Mouse (Mus musculus) frontal cortex, postnatal 36 days (tissue): ENCODE measurements around the gene Ldha.
A peak's percentile ranks its signal among the peaks of the same experiment; 100 is the strongest.

Source experiments
- DNase-seq, 2 experiments: peaks; one replicate each; pipeline ENCODE4 v3.0.0; 2022; ENCODE audit warnings: low spot score in 2 of 2

The Ldha gene

GRCm38 (mm10) chr7:46838104-46838671 lies 3.1 kb upstream of the Ldha start:
- peak; percentile 28 to 49 for DNase-seq

DNA sequence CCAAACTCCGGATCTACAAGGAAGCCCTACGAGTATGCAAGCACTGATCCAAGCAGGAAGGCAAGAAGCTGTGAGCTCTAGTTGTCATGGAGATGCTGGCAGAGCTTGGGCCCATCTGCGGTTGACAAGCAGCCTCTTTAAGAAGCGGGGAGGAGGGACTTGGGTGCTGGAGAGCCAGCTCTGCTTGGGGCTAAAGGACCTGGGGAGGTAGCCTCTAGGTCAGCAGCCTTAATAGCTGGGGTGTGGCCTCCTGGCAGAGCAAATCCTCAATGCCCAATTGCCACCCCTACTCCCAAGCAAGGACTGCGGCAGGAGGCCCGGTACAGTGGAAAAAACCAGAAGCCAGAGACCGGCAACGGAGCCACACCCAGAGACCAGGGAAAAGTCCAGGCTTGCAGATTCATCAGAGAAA lies 2.4 kb upstream of the Ldha start:
- peak; percentile 74 to 91 for DNase-seq

- DNase-seq, result no peak
Observed at GRCm38 (mm10) chr7:46839446-46839845, 1.8 kb upstream of the Ldha start.

DNA sequence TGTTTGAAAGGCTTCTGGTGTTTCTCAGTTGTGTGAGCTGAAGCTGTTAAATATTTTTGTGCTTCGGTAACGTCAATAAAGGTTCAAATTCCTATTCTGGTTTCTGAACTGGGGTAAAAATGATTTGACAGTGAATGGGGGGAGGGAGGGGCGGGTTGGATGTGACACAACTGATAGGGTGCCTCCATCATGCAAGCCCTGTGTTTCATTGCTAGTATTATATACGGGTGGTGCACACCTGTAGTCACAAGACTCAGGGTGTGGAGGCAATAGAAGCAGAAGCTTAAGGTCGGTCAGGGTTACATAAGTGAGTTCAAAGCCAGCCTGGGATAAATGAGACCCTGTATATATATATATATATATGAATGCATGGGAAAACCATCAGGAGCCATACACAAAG lies 1.4 kb upstream of the Ldha start:
- DNase-seq, result no peak

- no peak for DNase-seq
Observed at GRCm38 (mm10) chr7:46840326-46840725, 949 bp upstream of the Ldha start.

- no peak for DNase-seq
Observed at GRCm38 (mm10) chr7:46842278-46842677, 1.0 kb downstream of the Ldha start.

DNA sequence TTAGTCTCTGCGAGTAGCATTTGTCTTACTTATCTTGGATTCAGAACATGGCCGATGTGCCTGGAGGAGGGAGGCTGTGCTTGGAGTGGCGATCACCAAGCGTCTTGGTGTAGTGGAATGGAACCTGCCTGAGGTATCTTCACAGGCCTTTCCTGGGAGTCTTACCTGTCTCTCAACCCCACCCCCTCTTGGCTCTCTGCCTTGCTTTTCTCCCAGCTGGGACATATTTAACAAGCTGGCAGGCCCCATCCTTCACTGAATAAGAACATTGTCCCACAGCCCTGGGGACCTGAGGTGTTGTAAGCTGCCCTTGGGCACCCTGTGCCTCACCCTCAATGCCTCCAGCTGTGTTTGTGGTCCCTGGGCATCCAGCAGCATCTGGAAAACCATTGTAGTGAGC lies 2.3 kb downstream of the Ldha start:
- no peak for DNase-seq

DNA sequence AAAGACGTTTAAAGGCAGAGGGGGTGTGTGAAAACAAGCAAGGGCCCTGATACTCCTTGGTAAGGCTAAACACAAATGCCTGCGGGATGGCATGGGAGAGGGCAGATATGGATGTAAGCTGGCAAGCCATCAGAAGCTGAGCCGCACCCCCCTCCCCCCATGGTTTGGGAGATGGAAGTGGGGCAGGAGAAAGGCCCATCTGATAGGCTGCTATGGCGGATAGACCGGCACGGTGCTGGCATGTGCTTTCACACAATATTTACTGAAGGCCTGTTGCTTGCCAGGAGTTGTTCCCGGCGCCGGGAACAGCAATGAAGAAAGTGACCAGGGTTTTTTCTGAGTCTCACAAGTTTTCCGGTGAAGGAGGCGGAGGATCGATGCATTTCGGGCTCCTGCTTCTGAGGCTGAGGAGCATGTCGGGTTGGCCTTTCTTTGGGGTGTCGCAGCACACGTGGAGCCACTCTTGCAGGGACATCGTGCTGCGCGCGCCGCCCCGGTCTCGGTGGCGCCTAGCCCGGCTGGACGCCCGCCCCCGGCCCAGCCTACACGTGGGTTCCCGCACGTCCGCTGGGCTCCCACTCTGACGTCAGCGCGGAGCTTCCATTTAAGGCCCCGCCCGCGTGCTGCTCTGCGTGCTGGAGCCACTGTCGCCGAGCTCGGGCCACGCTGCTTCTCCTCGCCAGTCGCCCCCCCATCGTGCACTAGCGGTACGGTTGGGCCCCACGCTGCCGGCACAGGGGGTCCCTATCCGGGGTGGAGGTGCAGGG lies 4.1 kb downstream of the Ldha start:
- DNase-seq, result peak; percentile 92

DNA sequence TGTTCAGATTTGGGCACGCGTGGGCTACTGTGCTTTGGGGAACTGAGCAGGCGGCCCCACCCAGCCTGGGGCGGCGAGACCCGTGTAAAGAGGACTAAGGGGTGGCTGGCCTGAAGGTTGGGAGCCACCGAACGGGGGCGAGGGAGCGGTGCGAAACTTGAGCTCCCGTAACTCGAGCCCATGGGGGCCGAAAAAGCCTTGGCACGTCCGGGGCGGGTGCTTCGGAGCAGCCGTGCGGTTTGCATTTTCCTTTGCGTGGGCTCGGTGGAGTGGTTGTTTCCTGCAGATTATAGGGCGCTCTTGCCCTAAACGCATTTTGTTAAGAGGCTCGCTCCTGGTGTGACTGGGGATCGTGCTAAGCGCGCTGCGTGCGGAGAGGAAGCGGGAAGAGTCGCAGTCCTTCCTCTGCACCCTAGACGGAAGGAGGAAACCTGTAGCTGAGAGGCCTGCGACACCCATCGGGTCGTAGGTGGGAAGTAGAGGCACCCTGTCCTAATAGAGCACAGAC lies 4.8 kb downstream of the Ldha start:
- peak; percentile 49 to 52 for DNase-seq

DNA sequence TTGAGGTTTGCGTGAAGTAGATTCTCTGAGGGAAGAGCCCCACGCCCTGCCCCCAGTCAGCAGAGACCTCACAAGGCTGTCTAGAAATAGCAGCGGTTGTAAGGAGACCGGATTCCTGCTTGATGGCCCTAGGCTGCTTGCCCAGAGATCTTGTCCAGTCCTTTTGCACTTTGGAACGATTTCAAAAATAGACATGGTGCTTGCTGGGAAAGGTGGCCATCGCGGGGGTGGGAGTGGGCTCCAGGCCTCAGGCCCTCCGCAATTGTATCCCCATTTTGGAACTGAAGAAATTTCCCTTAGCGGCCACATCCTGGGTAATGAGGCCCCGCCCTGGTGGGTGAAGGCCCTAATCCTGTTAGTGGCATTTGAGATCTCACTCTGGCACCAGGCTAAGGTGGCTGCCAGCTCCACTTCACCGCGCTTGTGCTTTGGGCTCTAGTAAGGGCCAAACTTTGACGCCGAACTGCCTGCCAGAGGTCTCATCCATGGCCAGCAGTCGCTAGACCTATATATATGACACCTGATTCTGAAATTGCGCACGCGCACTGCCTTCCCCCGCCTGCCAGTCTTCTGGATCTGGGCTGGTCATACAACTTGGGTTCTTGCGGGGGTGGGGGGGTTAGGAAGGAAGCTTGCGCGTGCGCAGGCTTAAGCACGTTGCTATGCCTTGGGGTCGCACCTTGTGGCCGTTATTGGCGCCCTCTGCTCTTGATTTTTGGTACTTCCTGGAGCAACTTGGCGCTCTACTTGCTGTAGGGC lies 5.4 kb downstream of the Ldha start:
- DNase-seq, result peak; percentile 42 to 43

DNA sequence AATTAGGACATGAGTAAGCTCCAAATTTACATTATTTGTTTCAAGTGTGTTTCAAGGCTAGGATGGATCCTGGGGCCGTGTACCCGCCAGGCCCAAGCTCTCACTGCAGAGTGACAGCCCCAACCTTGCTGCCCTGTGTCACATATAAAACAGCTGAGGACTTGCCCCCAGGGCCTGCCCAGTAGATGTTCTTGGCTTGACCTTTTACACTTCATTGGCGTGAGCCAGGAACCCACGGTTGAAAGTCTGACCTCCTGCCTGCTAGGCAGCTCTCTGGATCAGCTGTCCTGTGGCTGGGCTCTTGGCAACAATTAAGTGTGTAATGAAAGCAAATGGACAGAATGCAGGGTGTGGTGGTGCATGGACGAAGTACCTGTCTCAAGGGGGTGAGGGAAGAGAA lies 8.0 kb downstream of the Ldha start:
- no peak for DNase-seq

DNA sequence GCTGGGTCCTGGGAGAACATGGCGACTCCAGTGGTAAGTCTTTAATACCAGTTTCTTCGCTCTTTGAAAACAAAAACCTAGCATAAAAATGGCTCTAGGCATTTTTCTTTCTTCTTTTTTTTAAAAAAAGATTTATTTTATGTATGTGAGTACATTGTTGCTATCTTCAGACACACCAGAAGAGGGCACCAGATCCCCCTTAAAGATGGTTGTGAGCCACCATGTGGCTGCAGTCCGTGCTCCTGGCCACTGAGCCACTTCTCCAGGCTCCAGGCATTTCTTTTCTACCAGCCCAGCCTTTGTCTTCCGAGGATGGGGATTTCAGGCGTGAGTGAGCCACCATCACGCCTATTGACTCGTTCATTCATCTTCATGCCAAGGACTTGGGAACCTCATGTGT lies 9.8 kb downstream of the Ldha start:
- no peak for DNase-seq

DNA sequence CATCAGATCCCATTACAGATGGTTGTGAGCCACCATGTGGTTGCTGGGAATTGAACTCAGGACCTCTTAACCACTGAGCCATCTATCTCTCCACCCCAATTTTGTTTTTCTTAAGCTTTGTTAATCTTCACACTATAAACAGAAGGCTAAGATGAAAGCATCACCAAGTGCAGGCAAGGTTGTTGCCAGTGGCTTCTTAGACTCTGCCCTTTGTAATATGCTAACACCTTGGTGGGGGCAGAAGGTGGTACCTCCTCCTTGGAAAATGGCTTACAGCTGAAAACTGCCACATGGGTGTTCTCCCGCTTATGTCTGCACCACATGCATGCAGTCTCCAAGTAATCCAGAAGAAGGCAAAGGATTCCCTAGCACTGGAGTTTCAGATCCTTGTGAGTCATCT lies 11.4 kb downstream of the Ldha start:
- no peak for DNase-seq

DNA sequence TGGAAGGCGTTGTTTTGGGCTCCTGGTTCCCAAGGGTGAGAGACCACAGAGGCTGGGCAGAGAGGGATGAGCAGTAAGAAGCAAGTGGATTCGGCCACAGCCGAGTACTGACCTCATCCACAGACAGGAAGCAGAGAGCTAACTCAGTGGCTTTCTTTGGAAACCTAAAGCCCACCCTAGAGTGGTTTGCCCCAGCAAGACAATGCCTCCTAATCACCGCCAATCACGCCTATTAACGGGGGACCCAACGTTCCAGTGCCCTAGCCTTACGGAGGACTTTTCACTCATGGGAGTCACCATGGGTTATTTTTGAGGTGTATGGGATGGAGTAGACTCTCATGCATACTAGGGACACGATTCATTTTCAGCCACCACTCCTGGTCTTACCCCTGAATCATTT lies 12.1 kb downstream of the Ldha start:
- no peak for DNase-seq

DNA sequence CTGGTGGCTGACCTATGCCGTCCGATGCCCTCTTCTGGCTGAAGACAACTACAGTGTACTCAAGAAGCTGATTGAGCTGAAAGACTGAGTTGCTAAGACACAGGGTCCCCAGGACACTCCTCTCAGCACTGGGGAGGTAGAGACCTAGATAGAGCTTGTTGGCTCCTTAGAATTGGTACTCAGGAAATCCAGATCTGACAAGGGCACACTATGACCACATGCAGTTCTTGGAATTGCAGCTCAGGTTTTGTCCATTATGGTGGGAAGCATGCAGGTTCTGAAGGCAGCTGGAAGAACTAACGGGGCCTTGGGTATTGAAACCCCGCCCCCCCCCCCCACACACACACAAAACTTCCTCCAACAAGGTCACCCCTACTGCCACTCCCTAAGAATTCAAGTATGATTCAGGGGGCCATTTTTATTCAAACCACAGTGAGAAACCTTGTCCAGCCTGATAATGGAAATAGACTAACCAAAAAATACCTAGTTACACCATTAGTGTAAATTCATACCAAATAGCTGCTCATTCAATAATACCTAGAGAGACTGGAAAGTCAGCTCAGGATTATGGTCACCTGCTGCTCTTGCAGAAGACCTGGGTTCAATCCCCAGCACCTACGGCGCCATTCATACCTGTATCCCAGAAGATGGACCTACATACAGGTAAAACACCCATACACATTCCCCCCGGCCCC lies 14.7 kb downstream of the Ldha start:
- DNase-seq, result no peak

- DNase-seq, result no peak
Observed at GRCm38 (mm10) chr7:46857436-46857835, 16.2 kb downstream of the Ldha start.

GRCm38 (mm10) chr7:46859031-46859430 lies 17.8 kb downstream of the Ldha start:
- no peak for DNase-seq

DNA sequence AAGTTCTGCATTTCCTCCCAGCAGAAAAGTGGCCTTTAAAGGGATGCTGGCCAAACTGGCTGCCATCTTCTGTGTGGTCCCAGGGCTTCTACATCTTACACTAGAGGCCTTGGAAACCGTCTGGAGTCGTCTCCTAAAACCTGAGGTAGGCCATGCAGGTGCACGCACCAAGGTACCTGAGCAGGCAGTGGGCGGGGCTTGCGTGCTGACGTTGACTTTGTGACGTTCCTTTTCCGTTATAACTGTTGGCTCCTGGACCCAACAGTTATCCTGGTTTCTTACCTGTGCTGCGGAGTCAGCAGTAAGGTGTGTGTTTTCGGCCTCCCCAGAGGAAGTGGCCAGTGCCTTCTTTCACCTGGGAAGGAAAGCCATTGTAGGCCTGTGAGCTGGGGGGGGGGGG lies 19.7 kb downstream of the Ldha start, which contains the start of gene Ldhc:
Gene Ldhc, plus strand, starts transcription at position 208 of the 400 bp plus-strand sequence.
- no peak for DNase-seq

GRCm38 (mm10) chr7:46871988-46872387 lies 30.7 kb downstream of the Ldha start:
- DNase-seq, result no peak

GRCm38 (mm10) chr7:46876841-46877240 lies 35.6 kb downstream of the Ldha start:
- peak; percentile 17 to 35 for DNase-seq

DNA sequence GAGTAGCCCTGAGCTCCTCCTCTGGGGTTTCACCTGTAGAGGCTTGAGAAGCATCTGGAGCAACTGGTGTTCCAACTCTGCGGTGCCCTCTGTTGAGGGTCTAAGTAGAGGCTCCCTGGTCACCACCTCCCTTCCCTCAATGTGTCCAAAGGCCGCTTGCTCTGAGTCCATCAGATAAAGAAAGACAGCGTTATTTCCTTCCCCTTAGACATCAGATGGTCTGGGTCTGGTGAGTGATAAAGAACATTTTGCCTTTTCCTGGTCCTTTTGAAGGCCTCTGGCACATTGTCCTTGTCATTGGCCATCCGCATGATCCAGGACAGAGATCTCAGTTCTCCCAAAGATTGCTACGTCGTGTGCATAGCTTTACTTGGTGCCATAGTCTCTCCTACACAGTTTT lies 36.0 kb downstream of the Ldha start:
- DNase-seq, result no peak

- no peak for DNase-seq
Observed at GRCm38 (mm10) chr7:46879851-46880250, 38.6 kb downstream of the Ldha start.
